Mouse (Mus musculus) lung, postnatal 0 days (tissue): ENCODE results near the gene Trp53rka. TPM values are rescaled to one million over a fixed set of nuclear protein-coding genes. Genes with fewer than 3 reads are reported as not detected.
A peak's percentile ranks its signal among the peaks of the same experiment; 100 is the strongest.

Experiments used
- ATAC-seq: fragments of 200-750 bp; cut with Nextera tagmentation; 2 replicates; pipeline ENCODE4 v1.8.0; 2017; ENCODE audit warnings: moderate library complexity
- DNase-seq: peaks from one replicate; pipeline ENCODE4 v3.0.0-alpha.2; 2016; ENCODE audit warnings: low spot score
- H3K27ac ChIP-seq: fragments of 300-500 bp; sonication (generic); 2 replicates; pipeline ENCODE4 v1.5.1; 2014; ENCODE audit warnings: antibody characterized with exemption, mild to moderate bottlenecking, low read length, mixed read lengths
- H3K27me3 ChIP-seq: fragments of 300-500 bp; sonication (generic); replicated peaks from 2 replicates; pipeline ENCODE4 v1.6.1; 2014; ENCODE audit warnings: low read length, mixed read lengths; ENCODE audit not compliant: insufficient read depth
- H3K36me3 ChIP-seq: fragments of 300-500 bp; sonication (generic); 2 replicates; pipeline ENCODE4 v1.6.1; 2014; ENCODE audit warnings: low read length, mixed read lengths; ENCODE audit not compliant: insufficient read depth
- H3K4me1 ChIP-seq: fragments of 300-500 bp; sonication (generic); 2 replicates; pipeline ENCODE4 v1.6.1; 2014; ENCODE audit warnings: antibody characterized with exemption, low read depth, low read length, mixed read lengths; ENCODE audit not compliant: insufficient read depth
- H3K4me2 ChIP-seq: fragments of 300-500 bp; sonication (generic); replicated peaks from 2 replicates; pipeline ENCODE4 v1.6.1; 2014; ENCODE audit warnings: low read depth, mild to moderate bottlenecking, low read length, moderate library complexity, mixed read lengths
- H3K4me3 ChIP-seq: fragments of 300-500 bp; sonication (generic); 2 replicates; pipeline ENCODE4 v1.5.1; 2014; ENCODE audit warnings: low read depth, low read length
- H3K9ac ChIP-seq: fragments of 300-500 bp; sonication (generic); replicated peaks from 2 replicates; pipeline ENCODE4 v1.6.1; 2014; ENCODE audit warnings: low read depth, mild to moderate bottlenecking
- H3K9me3 ChIP-seq: fragments of 300-500 bp; sonication (generic); 2 replicates; pipeline ENCODE4 v1.6.1; 2016; ENCODE audit warnings: low read length, mixed read lengths
- CTCF ChIP-seq: IDR thresholded peaks from 2 replicates; pipeline ENCODE4 v1.5.1; 2016; ENCODE audit warnings: antibody characterized with exemption, mild to moderate bottlenecking
- EP300 ChIP-seq: IDR thresholded peaks from 2 replicates; pipeline ENCODE4 v1.6.1; 2016; ENCODE audit warnings: antibody characterized with exemption, mild to moderate bottlenecking, control low read depth
- WGBS: fragments of 180-500 bp; shearing (Covaris S2); extraction: QIAGEN DNeasy Blood & Tissue Kit; methylation state at CpG from one replicate; pipeline ENCODE4 v1.1.7; 2014; 5-methylcytosine and 5-hydroxymethylcytosine counted together
- polyA plus RNA-seq: library from polyadenylated mRNA; unstranded; fragments of >200 nt; fragmentation: Nextera tagmentation; extraction: Ambion mirVana; gene quantifications from 2 replicates; pipeline ENCODE4 v1.2.1, GENCODE M21; 2015

Gene Trp53rka
- polyA plus RNA-seq, 1 experiment from 2014 or later: 21.5 TPM

- no peak overlapping the region for H3K4me3 ChIP-seq
- no peaks in the 10 kb centered on the region; the same call in 1 of the 2 replicates for H3K27me3 ChIP-seq
- no peaks in the 10 kb centered on the region for H3K9me3 ChIP-seq
- no peak for TF ChIP-seq EP300
- TF ChIP-seq CTCF: no peak
- no peak overlapping the region for H3K27ac ChIP-seq
- H3K36me3 ChIP-seq: no peaks in the 10 kb centered on the region
- no peak for DNase-seq
- no peak overlapping the region for H3K4me2 ChIP-seq
- no peaks in the 10 kb centered on the region; the same call in 1 of the 2 replicates for H3K4me1 ChIP-seq
- WGBS: 55% methylated on average over 5 of the region's 5 CpGs
- H3K9ac ChIP-seq: no peak overlapping the region
- ATAC-seq: no peak
These were observed 17.3 kb downstream of the Trp53rka start for GRCm38 (mm10) chr2:165475850-165476249.

GRCm38 (mm10) chr2:165475412-165475811 is 17.7 kb downstream of the Trp53rka start:
- ATAC-seq (no peak), DNase-seq (no peak)
- WGBS: 77% methylated on average over 7 of the region's 7 CpGs
- Histone ChIP-seq H3K4me1 (no peaks in the 10 kb centered on the region; the same call in 1 of the 2 replicates), H3K4me2 (no peak overlapping the region), H3K27me3 (no peaks in the 10 kb centered on the region; the same call in 1 of the 2 replicates), H3K36me3 (no peaks in the 10 kb centered on the region), H3K9me3 (no peaks in the 10 kb centered on the region), H3K9ac (no peak overlapping the region), H3K4me3 (no peak overlapping the region), H3K27ac (no peak overlapping the region)
- TF ChIP-seq CTCF (no peak), EP300 (no peak)

- Histone ChIP-seq H3K9me3 (no peaks in the 10 kb centered on the region), H3K27ac (no peak within 1 kb of the TSS), H3K4me3 (no peak within 1 kb of the TSS), H3K4me2 (peak within 1 kb of the TSS; percentile 42), H3K27me3 (no peaks in the 10 kb centered on the region; the same call in 1 of the 2 replicates), H3K36me3 (no peaks in the 10 kb centered on the region), H3K9ac (no peak within 1 kb of the TSS), H3K4me1 (no peaks in the 10 kb centered on the region; the same call in 1 of the 2 replicates)
- peak; percentile 33 for ATAC-seq
- 4% methylated on average over 33 of the region's 35 CpGs for WGBS
- peak; percentile 41 for TF ChIP-seq CTCF
- TF ChIP-seq EP300: no peak
- DNase-seq: peak; percentile 52
These were observed 20.1 kb downstream of the Trp53rka start, which contains the start of gene Slc13a3 for GRCm38 (mm10) chr2:165473003-165473402. TSS of gene Slc13a3 (minus strand) at chr2:165473230.

GRCm38 (mm10) chr2:165471943-165472342 is 21.2 kb downstream of the Trp53rka start:
- ATAC-seq (no peak), DNase-seq (no peak)
- 56% methylated on average over 11 of the region's 11 CpGs for WGBS
- Histone ChIP-seq H3K27ac (no peak overlapping the region), H3K4me1 (no peaks in the 10 kb centered on the region; the same call in 1 of the 2 replicates), H3K4me2 (no peak overlapping the region), H3K9me3 (no peaks in the 10 kb centered on the region), H3K4me3 (no peak overlapping the region), H3K27me3 (no peaks in the 10 kb centered on the region; the same call in 1 of the 2 replicates), H3K36me3 (no peaks in the 10 kb centered on the region), H3K9ac (no peak overlapping the region)
- no peak for TF ChIP-seq CTCF
- TF ChIP-seq EP300: no peak

- no peak overlapping the region for H3K9ac ChIP-seq
- no peak overlapping the region for H3K4me3 ChIP-seq
- TF ChIP-seq CTCF (peak; percentile 53), EP300 (no peak)
- H3K4me2 ChIP-seq: no peak overlapping the region
- H3K4me1 ChIP-seq: no peaks in the 10 kb centered on the region; the same call in 1 of the 2 replicates
- H3K9me3 ChIP-seq: no peaks in the 10 kb centered on the region
- ATAC-seq (no peak), DNase-seq (no peak)
- no peaks in the 10 kb centered on the region for H3K36me3 ChIP-seq
- WGBS: 22% methylated on average over 5 of the region's 5 CpGs
- no peak overlapping the region for H3K27ac ChIP-seq
- H3K27me3 ChIP-seq: no peaks in the 10 kb centered on the region; the same call in 1 of the 2 replicates
These were observed 23.0 kb downstream of the Trp53rka start for GRCm38 (mm10) chr2:165470167-165470566.

GRCm38 (mm10) chr2:165467824-165468452 is 25.2 kb downstream of the Trp53rka start:
- H3K27ac ChIP-seq: no peak overlapping the region
- H3K9ac ChIP-seq: no peak overlapping the region
- TF ChIP-seq CTCF (no peak), EP300 (no peak)
- no peak overlapping the region for H3K4me3 ChIP-seq
- ATAC-seq: peak; percentile 65
- 25% methylated on average over 15 of the region's 15 CpGs for WGBS
- H3K36me3 ChIP-seq: no peaks in the 10 kb centered on the region
- no peaks in the 10 kb centered on the region for H3K4me1 ChIP-seq
- peak; percentile 58 for DNase-seq
- no peak overlapping the region for H3K4me2 ChIP-seq
- no peaks in the 10 kb centered on the region for H3K9me3 ChIP-seq
- H3K27me3 ChIP-seq: no peaks in the 10 kb centered on the region; the same call in 1 of the 2 replicates
